Mouse (Mus musculus): ENCODE data around the gene Peli3.

The Peli3 gene

DNA sequence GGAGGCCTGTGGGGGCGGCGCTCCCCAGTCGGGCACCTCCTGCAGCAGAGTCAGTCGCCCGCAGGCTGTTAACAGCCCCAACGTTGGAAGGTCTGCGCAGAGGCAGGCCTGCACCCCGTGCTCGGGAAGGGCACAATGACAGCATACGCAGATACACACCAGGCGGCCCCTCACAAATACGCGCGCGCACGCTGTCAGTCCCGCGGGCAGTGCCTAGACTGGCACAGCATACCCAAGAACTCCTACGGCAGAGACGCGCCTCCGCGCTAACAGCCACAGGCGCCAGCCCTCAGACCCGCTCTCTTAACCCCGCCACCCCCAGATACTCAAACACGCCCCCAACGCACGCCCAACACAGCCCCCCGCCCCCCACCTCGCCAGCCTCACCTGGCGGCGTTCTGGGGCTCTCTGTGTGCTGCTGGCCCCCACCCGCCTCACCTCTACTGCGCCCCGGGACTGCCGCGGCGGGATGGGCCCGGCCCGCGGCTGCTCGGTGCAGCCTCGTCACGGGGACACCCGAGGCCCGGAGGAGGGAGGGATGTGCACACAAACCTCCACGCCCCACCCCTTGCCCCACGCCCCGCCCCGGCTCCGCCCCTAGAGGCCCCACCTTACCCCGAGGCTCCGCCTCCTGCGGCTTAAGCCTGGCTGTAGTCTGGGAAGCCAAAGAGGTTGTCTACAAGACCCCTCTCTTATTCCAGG is at the start of gene Peli3:
Gene Peli3 (minus strand): TSS at position 577 of the 702 bp plus-strand sequence.
- Histone ChIP-seq H3K36me3 (ENCODE audit: insufficient read depth, low read length) (no peaks in the 10 kb centered on the region), H3K4me3 (replicated peaks; ENCODE audit: low read length) (peak within 1 kb of the TSS; percentile 82), H3K27me3 (ENCODE audit: insufficient read depth, low read length) (peaks cover 23% of the 10 kb centered on the region), H3K9me3 (ENCODE audit: low read length) (peaks cover 7% of the 10 kb centered on the region), H3K4me1 (replicated peaks; ENCODE audit: low read depth, low read length) (peaks cover 55% of the 10 kb centered on the region)
- TF ChIP-seq POU5F1 (IDR thresholded peaks at IDR 0.05; ENCODE audit: borderline replicate concordance, low read length) (no peak), NANOG (IDR thresholded peaks at IDR 0.05; ENCODE audit: borderline replicate concordance, low read length) (no peak), CTCF (conservative IDR thresholded peaks at IDR 0.05; ENCODE audit: low read length) (no peak)

- Histone ChIP-seq H3K4me1 (replicated peaks; ENCODE audit: low read depth, low read length) (peaks cover 40% of the 10 kb centered on the region), H3K4me3 (replicated peaks; ENCODE audit: low read length) (no peak overlapping the region), H3K36me3 (ENCODE audit: insufficient read depth, low read length) (no peaks in the 10 kb centered on the region), H3K9me3 (ENCODE audit: low read length) (no peaks in the 10 kb centered on the region), H3K27me3 (ENCODE audit: insufficient read depth, low read length) (peaks cover 95% of the 10 kb centered on the region)
- no peak for TF ChIP-seq NANOG (IDR thresholded peaks at IDR 0.05; ENCODE audit: borderline replicate concordance, low read length)
- TF ChIP-seq CTCF (conservative IDR thresholded peaks at IDR 0.05; ENCODE audit: low read length), result no peak
- no peak for TF ChIP-seq POU5F1 (IDR thresholded peaks at IDR 0.05; ENCODE audit: borderline replicate concordance, low read length)
Observed at GRCm38 (mm10) chr19:4992371-4992770, 49.4 kb upstream of the Peli3 start.

GRCm38 (mm10) chr19:4990716-4991115 is 47.8 kb upstream of the Peli3 start:
- H3K36me3 ChIP-seq (ENCODE audit: insufficient read depth, low read length), result no peaks in the 10 kb centered on the region
- no peak for TF ChIP-seq POU5F1 (IDR thresholded peaks at IDR 0.05; ENCODE audit: borderline replicate concordance, low read length)
- no peak for TF ChIP-seq CTCF (conservative IDR thresholded peaks at IDR 0.05; ENCODE audit: low read length)
- TF ChIP-seq NANOG (IDR thresholded peaks at IDR 0.05; ENCODE audit: borderline replicate concordance, low read length), result no peak
- no peaks in the 10 kb centered on the region for H3K9me3 ChIP-seq (ENCODE audit: low read length)
- peaks cover 38% of the 10 kb centered on the region for H3K4me1 ChIP-seq (replicated peaks; ENCODE audit: low read depth, low read length)
- H3K4me3 ChIP-seq (replicated peaks; ENCODE audit: low read length), result peak overlapping the region; percentile 77
- H3K27me3 ChIP-seq (ENCODE audit: insufficient read depth, low read length), result peaks cover 98% of the 10 kb centered on the region

GRCm38 (mm10) chr19:4990256-4990625 is 47.3 kb upstream of the Peli3 start, which contains the start of gene Npas4:
TSS of gene Npas4 (minus strand) at chr19:4990316.
- H3K9me3 ChIP-seq (ENCODE audit: low read length), result no peaks in the 10 kb centered on the region
- TF ChIP-seq CTCF (conservative IDR thresholded peaks at IDR 0.05; ENCODE audit: low read length) (no peak), POU5F1 (IDR thresholded peaks at IDR 0.05; ENCODE audit: borderline replicate concordance, low read length) (no peak), NANOG (IDR thresholded peaks at IDR 0.05; ENCODE audit: borderline replicate concordance, low read length) (no peak)
- H3K4me1 ChIP-seq (replicated peaks; ENCODE audit: low read depth, low read length), result peaks cover 38% of the 10 kb centered on the region
- H3K27me3 ChIP-seq (ENCODE audit: insufficient read depth, low read length), result peaks cover 98% of the 10 kb centered on the region
- no peaks in the 10 kb centered on the region for H3K36me3 ChIP-seq (ENCODE audit: insufficient read depth, low read length)
- peak within 1 kb of the TSS; percentile 77 for H3K4me3 ChIP-seq (replicated peaks; ENCODE audit: low read length)

DNA sequence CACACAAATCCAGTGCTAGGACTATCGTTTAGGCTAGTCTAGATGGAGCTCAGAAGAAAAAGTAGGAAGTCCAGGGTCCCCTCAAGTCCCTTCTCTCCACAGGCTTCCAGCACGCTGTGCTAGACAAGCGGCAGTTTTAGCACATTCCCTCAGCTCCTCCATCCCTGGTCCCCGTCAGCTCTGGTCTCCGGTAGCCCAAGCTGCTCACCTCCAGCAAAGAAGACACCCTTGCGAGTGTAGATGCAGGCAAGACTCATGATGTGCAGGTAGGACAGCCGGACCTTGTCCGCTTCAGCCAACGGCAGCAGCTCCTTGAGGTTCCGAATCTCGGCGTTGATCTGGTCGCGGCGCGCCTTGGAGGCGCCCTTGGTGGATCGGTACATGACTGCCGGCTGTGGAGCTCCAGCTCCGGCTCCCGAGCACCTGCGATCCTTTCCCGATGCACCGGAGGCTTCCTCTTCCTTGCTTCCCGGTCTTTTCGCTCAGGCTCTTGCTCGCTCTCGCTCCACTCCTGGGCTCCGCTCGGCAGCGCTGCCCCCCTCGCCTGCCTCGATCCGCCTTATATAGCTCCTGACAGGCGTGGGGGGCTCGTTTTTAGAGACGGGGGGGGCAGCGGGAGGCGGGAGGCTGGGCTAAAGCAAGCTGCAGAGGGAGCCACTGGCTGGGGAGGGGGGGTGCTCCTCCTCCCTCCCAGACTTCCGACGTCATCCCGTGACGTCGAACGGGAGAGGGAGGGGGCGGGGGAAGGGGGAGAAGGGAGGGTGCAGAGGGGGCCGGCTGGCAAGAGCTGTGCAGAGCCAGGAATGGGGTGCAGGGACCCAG is 46.7 kb upstream of the Peli3 start:
- Histone ChIP-seq H3K9me3 (ENCODE audit: low read length) (no peaks in the 10 kb centered on the region), H3K4me3 (replicated peaks; ENCODE audit: low read length) (peak overlapping the region; percentile 77), H3K27me3 (ENCODE audit: insufficient read depth, low read length) (peaks cover 98% of the 10 kb centered on the region), H3K36me3 (ENCODE audit: insufficient read depth, low read length) (no peaks in the 10 kb centered on the region), H3K4me1 (replicated peaks; ENCODE audit: low read depth, low read length) (peaks cover 42% of the 10 kb centered on the region)
- no peak for TF ChIP-seq CTCF (conservative IDR thresholded peaks at IDR 0.05; ENCODE audit: low read length)

DNA sequence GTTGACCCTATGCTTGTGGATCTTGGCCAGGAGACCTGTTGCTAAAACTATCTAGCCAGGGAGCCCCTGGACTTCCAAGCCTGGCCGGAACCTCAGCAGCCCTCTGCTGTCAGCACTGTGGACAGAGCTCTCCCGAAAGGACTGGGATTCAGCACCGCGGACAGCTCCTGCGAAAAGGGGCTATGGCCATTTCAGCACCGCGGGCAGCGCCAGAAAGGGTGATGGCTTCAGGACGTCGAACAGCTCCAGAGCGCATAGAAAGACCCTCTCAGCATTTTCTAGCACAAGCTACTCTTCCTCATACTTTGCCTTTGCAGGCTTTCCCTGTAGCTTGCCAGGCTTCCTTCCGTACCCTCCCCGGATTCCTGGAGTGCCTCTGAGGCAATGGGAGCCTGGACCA is 46.1 kb upstream of the Peli3 start:
- Histone ChIP-seq H3K9me3 (ENCODE audit: low read length) (no peaks in the 10 kb centered on the region), H3K4me1 (replicated peaks; ENCODE audit: low read depth, low read length) (peaks cover 48% of the 10 kb centered on the region), H3K27me3 (ENCODE audit: insufficient read depth, low read length) (peaks cover 98% of the 10 kb centered on the region), H3K4me3 (replicated peaks; ENCODE audit: low read length) (peak overlapping the region; percentile 77; the same call in 1 of the 2 replicates), H3K36me3 (ENCODE audit: insufficient read depth, low read length) (no peaks in the 10 kb centered on the region)
- TF ChIP-seq POU5F1 (IDR thresholded peaks at IDR 0.05; ENCODE audit: borderline replicate concordance, low read length), result no peak
- TF ChIP-seq NANOG (IDR thresholded peaks at IDR 0.05; ENCODE audit: borderline replicate concordance, low read length), result no peak
- no peak for TF ChIP-seq CTCF (conservative IDR thresholded peaks at IDR 0.05; ENCODE audit: low read length)

DNA sequence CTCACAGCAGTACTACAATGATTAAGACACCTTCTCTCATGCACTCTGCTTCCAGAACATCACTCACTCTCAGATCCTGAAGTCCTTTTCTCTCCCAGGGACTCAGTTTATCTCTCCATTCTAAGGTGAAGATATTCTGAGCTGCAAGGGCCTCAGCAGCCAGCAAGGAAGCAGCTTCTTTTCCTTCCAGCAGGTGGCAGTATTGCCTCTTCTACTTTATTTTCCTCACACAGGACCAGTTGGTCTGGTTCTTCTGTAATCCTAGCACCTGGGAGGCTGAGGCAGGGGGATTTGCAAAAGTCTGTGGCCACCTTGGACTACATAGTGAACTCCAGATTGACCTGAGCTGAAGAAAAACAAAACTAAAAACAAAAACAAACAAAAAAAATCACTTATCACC is 38.8 kb upstream of the Peli3 start:
- no peak for TF ChIP-seq POU5F1 (IDR thresholded peaks at IDR 0.05; ENCODE audit: borderline replicate concordance, low read length)
- peak; percentile 92 for TF ChIP-seq CTCF (conservative IDR thresholded peaks at IDR 0.05; ENCODE audit: low read length)
- peaks cover 42% of the 10 kb centered on the region for H3K27me3 ChIP-seq (ENCODE audit: insufficient read depth, low read length)
- no peaks in the 10 kb centered on the region for H3K9me3 ChIP-seq (ENCODE audit: low read length)
- H3K36me3 ChIP-seq (ENCODE audit: insufficient read depth, low read length), result no peaks in the 10 kb centered on the region
- H3K4me1 ChIP-seq (replicated peaks; ENCODE audit: low read depth, low read length), result peaks cover 30% of the 10 kb centered on the region
- no peak overlapping the region for H3K4me3 ChIP-seq (replicated peaks; ENCODE audit: low read length)

GRCm38 (mm10) chr19:4968236-4968635 is 25.3 kb upstream of the Peli3 start:
- peaks cover 17% of the 10 kb centered on the region for H3K4me1 ChIP-seq (replicated peaks; ENCODE audit: low read depth, low read length)
- peak overlapping the region; percentile 55 for H3K4me3 ChIP-seq (replicated peaks; ENCODE audit: low read length)
- no peak for TF ChIP-seq POU5F1 (IDR thresholded peaks at IDR 0.05; ENCODE audit: borderline replicate concordance, low read length)
- TF ChIP-seq CTCF (conservative IDR thresholded peaks at IDR 0.05; ENCODE audit: low read length), result peak; percentile 75
- no peaks in the 10 kb centered on the region for H3K27me3 ChIP-seq (ENCODE audit: insufficient read depth, low read length)
- H3K9me3 ChIP-seq (ENCODE audit: low read length), result no peaks in the 10 kb centered on the region
- peaks cover 34% of the 10 kb centered on the region for H3K36me3 ChIP-seq (ENCODE audit: insufficient read depth, low read length)
